Mouse (Mus musculus) cerebellum, adult 8-10 months (tissue): ENCODE results near the gene Cmtm8.
A peak's percentile ranks its signal among the peaks of the same experiment; 100 is the strongest.

Experiments
- DNase-seq: peaks from one replicate; pipeline ENCODE4 v3.0.0; 2022

Gene Cmtm8

GRCm38 (mm10) chr9:114781526-114782212 lies 62.3 kb downstream of the Cmtm8 start, which contains the start of gene Cmtm7:
Gene Cmtm7 (minus strand): TSS chr9:114781856.
- peak; percentile 36 for DNase-seq

DNA sequence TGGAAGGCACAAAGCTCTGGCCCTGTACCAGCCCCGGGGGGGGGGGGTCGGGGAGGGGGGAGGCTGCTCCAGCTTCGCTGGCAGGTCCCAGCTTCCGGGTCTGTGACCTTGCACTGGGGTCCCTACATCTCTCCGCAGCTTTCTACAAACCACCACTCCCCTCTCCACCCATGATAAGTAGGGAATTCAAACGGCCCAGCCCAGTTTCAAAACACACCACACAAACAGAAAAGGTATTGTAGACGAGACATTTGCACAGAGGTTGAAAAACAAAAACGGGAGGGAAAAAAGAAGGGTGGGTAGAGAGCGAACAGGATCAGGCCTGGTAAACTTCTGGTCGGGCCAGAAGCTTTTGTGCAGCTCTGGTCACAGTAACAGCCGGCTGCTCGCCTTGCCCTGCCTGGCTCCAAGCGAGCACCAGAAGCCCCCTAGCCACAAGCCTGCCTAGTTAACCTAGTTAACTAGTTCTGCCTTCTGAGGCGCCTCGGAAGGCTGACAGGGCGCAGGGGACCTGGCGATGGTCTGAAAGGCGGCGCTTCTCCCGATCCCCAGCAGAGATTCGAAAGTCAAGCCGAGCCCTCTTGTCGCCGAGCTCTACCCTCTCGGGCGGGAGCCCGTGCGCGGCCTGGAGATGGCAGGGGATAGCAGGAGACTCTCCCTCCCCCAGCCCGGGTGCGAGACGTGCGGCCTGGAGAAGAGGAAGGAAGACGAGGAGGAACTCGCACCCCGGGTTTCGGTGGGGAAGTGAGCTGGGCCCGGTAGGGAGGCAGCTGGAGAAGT lies 63.0 kb downstream of the Cmtm8 start:
- no peak for DNase-seq

DNA sequence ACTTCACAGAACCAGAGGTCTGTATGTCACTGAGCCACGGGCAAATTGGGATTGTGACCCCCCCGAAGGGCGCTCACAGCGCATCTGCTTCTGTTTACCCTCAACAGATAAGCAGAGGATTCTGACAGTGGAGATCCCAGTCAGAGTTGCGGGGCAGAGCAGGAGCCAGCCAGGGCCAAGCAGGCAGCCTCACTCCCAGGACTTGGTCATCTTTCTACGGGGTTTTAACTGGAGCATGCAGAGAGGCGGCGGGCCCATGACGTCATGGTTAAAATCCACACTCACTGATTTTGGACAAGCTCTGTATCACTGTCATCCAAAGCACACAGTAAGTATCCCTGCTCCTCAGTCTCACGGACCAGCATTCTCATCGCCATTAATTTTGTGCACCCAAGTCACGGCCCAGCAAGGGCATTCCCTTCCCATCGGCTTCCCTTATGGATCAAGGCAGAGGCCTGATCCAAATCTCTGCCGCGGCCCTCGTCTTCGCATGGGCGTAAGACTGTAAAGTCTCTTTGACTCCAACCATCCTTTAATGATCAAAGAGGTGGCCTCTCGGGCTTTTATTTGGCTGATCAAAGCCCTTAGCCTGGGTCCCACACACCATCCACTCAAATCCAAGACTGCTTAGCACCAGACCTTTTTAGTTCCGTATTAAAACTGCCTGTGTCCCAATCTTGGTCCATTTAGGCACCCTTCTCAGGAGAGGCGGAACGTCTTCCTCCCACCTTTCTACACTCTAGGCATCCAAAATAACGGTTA lies 63.8 kb downstream of the Cmtm8 start:
- DNase-seq = no peak

GRCm38 (mm10) chr9:114778877-114779276 lies 65.1 kb downstream of the Cmtm8 start:
- no peak for DNase-seq

GRCm38 (mm10) chr9:114778047-114778390 lies 65.9 kb downstream of the Cmtm8 start:
- DNase-seq = no peak

- no peak for DNase-seq
Measured at GRCm38 (mm10) chr9:114777178-114778046, 66.5 kb downstream of the Cmtm8 start.

- no peak for DNase-seq
Measured at GRCm38 (mm10) chr9:114776361-114776760, 67.6 kb downstream of the Cmtm8 start.

DNA sequence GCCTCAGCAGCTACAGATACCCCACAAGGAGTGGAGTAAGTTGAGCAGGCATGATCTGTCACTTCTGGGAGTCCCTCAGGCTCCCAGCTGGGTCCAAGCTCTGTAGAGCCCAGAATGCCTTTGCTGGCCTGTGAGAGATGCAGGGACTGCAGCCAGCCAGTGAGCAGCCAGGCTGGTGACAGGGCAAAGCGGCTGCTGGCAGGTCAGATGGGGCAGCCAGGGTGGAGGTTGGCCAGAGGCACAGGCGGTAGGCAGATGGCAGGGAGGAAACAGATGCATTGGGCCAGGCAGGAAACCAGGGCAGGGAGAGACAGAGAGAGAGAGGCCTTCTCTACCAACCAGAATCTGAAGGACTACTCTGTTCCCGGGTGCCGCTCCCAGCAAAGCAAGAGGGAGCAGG lies 68.7 kb downstream of the Cmtm8 start:
- DNase-seq = peak; percentile 74

DNA sequence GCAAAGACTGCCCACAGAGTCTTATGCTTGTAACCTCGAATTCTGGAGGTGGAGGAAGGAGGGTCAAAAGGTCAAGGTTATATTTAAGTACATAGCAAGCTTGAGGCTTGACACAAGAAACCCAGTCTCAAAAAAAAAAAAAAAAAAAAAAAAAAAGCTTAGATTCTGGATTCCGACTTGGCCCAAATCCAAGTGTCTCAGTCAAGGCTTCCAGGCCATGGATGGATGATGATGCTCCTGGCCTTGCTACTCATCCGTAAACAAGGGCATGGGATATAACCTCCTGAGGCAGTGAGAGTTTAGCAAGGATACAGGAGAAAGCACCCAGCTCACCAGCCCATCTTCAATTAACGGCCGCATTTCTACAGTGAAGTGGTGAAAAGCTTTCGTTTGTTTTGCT lies 69.3 kb downstream of the Cmtm8 start:
- no peak for DNase-seq

DNA sequence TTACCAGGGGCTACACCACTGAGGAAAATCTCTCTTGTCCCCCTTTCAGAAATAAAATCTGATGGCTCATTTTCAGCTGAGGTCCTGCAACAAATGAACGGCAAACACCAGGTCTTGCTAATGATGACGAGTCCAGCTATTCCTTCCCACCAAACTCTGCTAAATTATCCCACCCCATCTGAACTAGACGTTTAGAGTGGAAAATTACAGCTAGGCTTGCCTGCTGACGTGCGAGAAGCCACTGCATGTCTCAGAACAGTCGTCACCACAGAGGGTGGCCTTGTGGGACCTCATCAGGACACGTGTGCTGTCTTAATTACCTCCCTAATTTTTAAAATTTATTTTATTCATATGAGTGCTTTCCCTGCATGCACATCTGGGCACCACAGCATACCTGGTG lies 72.4 kb downstream of the Cmtm8 start:
- no peak for DNase-seq

- DNase-seq = no peak
Measured at GRCm38 (mm10) chr9:114770224-114770623, 73.7 kb downstream of the Cmtm8 start.

DNA sequence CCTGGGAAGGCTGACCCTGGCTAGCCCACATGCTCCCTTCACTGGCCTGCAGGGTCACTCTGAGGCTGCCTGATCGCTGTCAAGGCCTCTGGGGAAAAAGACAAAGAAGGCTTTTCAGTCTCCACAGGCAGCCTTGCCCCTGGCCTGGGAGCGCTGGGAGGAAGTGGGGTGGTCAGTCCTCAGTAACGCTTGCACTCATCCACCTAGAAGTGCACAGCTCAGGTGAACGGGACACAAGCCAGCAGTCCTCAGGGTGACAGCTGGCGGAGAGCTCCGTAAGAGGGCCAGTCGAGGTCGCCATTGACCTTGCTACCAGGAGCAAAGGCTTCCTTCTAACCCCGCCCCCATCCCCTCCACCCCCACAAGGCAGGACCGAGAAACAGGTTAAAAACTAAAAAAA lies 75.9 kb downstream of the Cmtm8 start:
- no peak for DNase-seq

DNA sequence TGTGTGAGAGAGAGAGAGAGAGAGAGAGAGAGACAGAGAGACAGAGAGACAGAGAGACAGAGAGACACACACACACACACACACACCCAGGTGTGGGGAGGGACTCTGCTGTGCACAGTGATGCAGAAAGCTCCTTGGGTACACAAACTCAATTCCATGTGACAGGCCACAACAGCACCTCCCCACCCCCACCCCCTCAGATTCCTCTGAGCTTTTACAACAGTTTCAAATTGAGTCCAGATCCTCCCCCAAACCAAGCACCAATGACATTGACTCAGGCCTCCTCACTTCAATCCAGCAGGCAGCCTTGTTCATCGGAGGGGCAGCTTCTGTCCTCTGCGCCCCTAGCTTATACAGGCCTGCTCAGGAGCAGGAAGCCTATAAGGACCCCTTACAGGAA lies 76.4 kb downstream of the Cmtm8 start:
- DNase-seq = no peak

DNA sequence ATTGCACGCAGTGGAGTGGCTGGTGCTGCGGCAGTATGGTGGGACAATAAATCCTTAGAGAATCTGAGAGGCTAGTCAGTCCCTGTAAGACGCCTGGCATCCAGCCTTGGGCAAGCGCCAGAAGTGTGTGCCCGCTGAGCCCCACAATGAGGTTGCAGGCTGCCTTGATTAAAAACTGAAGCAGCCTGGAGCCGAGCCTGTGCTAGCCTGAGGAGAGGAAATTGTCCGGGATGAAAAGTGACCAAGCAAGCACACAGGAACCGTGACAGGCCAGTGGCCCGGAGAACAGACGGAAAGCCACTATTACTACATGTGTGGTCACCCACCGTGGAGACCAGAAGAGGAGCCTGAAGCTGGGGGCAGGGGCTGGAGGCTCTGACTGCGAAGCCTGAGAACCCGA lies 76.9 kb downstream of the Cmtm8 start:
- DNase-seq = peak; percentile 59

DNA sequence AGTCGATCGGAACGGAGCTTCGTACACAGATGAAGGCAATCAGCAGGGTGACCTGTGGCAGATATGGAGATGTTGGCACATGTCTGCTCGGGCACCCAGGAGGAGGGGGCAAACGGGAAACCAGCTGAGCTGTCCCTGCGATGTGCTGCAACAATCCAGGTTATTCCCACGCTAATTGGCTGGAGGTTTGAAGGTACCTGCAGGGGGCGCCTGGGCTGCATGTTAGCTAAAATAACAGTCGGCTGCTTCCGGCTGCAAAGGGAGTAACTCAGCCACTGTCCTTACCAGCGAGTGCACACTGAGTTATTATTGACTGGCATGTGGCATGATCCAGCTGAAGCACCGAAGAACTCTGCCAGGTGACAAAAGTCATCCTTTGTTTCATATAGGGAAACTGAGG lies 80.6 kb downstream of the Cmtm8 start:
- no peak for DNase-seq

GRCm38 (mm10) chr9:114761848-114762247 lies 82.1 kb downstream of the Cmtm8 start:
- no peak for DNase-seq

- DNase-seq = no peak
Measured at GRCm38 (mm10) chr9:114760353-114760752, 83.6 kb downstream of the Cmtm8 start.

GRCm38 (mm10) chr9:114759886-114760285 lies 84.1 kb downstream of the Cmtm8 start:
- DNase-seq = no peak

GRCm38 (mm10) chr9:114758801-114759200 lies 85.2 kb downstream of the Cmtm8 start:
- DNase-seq = no peak

- DNase-seq = no peak
Measured at GRCm38 (mm10) chr9:114758272-114758671, 85.7 kb downstream of the Cmtm8 start.

GRCm38 (mm10) chr9:114752863-114753484 lies 91.0 kb downstream of the Cmtm8 start:
- peak; percentile 91 for DNase-seq

- DNase-seq = no peak
Measured at GRCm38 (mm10) chr9:114752311-114752710, 91.6 kb downstream of the Cmtm8 start.
